Mouse (Mus musculus) adrenal gland, postnatal 0 days (tissue): ENCODE results near the gene Twist1. TPM values are rescaled to one million over a fixed set of nuclear protein-coding genes. Genes with fewer than 3 reads are reported as not detected.

Experiments
- polyA plus RNA-seq: library from polyadenylated mRNA; unstranded; fragments of >200 nt; fragmentation: Nextera tagmentation; extraction: Ambion mirVana; gene quantifications from 2 replicates; pipeline ENCODE4 v1.2.1, GENCODE M21; 2015

The Twist1 gene
- 9.4 and 12.5 TPM in 2 replicates for polyA plus RNA-seq

DNA sequence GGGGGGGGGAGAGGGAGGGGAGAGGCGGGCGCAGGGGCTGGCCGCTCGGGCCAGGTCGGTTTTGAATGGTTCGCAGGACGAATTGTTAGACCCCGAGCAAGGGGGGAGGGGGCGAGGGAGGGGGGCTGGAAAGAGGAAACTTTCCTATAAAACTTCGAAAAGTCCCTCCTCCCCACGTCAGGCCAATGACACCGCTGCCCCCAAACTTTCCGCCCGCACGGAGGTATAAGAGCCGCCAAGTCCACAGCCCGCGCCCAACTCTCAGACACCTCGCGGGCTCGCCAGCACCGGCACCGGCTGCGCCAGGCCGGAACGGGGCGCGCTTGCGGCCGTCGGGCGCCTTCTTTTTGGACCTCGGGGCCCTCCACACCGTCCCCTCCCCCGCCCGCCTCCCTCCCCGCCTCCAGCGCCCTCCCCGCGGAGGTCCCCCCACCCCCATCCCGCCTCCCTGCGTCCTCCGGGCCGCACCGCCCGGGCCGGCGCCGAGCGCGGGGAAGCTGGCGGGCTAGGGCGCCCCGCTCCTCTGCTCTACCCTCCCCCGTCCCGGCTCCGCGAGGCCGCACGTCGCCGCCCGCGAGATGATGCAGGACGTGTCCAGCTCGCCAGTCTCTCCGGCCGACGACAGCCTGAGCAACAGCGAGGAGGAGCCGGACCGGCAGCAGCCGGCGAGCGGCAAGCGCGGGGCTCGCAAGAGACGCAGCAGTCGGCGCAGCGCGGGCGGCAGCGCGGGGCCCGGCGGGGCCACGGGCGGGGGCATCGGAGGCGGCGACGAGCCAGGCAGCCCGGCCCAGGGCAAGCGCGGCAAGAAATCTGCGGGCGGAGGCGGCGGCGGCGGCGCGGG lies at the start of gene Twist1:
Twist1 (plus strand) TSS at position 272 of the 841 bp plus-strand sequence.

GRCm38 (mm10) chr12:33928331-33929192 lies 28.9 kb upstream of the Twist1 start, which contains the start of gene Ferd3l:
TSS of gene Ferd3l (plus strand) at chr12:33928425.

Other genes starting within 250 kb of the Twist1 start
- not detected in 2 replicates for gene Ferd3l, start 29.2 kb upstream of the Twist1 start, polyA plus RNA-seq